Mouse (Mus musculus) Patski (cell line): ENCODE measurements around the gene Fgd2. TPM values are rescaled to one million over a fixed set of nuclear protein-coding genes. Genes with fewer than 3 reads are reported as not detected.

Experiments
- ATAC-seq: fragments of 100-300 bp; one replicate; pipeline ENCODE4 v1.8.0; 2021
- CTCF ChIA-PET: fragments of 350-600 bp; sonication (Branson Sonifier 250); formaldehyde crosslinking; loops from one replicate; lab custom pipeline; 2022; ENCODE audit warnings: inconsistent platforms; lab: Charles Lee
- POLR2A ChIA-PET: fragments of 350-600 bp; sonication (Branson Sonifier 250); formaldehyde crosslinking; loops from one replicate; lab custom pipeline; 2022; ENCODE audit warnings: antibody characterized with exemption, inconsistent platforms; lab: Charles Lee
- DNase-seq: peaks from one replicate; pipeline ENCODE4 v3.0.0-alpha.2; 2011; ENCODE audit warnings: low read depth, low spot score
- H3K27me3 ChIP-seq: fragments of 371-371 bp; one replicate; pipeline ENCODE4 v1.5.1; 2021
- CTCF ChIP-seq: fragments of 100-300 bp; IDR thresholded peaks from one replicate; pipeline ENCODE4 v1.5.1; 2021
- in situ Hi-C: fragments of 300-500 bp; cut with MboI; formaldehyde crosslinking; loops from 3 replicates; pipeline ENCODE4 v1.11.1; 2018; ENCODE audit warnings: low pct_unique_long_range_greater_than_20kb, mixed read lengths
- polyA plus RNA-seq: library from polyadenylated mRNA; unstranded; gene quantifications from one replicate; pipeline ENCODE4 v1.2.3, GENCODE M21; 2021

Gene Fgd2
- polyA plus RNA-seq, 1 experiment from 2014 or later = 0.46 TPM

DNA sequence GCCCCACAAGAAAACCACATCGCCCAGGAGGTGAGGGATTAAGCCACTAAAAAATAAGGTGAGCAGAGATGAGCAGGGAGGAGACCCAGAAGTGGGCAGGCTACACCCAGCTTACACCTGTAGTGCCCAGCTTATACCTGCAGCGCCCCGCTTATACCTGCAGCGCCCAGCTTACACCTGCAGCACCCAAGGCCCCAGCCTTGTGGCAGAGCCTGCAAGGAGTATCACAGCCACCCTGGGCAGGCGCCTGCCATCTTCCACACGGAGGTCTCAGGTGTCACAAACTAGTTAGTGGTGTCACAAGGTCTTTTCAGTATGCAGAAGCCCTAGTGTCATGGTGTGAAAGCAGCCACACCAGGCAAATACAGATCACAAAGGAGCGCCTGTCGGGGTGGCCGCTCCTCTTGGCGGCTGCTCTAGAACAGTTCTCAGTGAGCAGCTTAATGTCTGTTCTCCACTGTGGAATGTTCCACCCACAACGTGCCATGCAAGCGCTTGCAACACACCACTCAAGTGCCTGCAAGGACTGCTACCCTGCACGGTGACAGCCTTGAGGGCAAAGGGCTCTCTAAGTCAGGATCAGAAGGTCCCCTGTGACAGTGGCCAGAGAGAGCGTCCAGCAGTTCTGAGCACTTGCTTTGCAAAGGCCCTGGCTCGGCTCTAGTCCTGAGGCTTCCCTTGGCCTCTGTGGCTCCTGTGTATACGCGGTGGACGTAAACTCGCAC lies 24.3 kb upstream of the Fgd2 start:
- DNase-seq (no peak), ATAC-seq (no peak)
- ChIA-PET POLR2A (no interaction called here), CTCF (interaction anchor here (1.2 to 4.5 kb wide), 2 partner anchors 12 to 35 kb away, joined by 3 to 14 read pairs; partner anchors contain the start of gene Mtch1)
- in situ Hi-C loops = no loop called here
- no peaks in the 10 kb centered on the region for H3K27me3 ChIP-seq
- no peak for TF ChIP-seq CTCF

DNA sequence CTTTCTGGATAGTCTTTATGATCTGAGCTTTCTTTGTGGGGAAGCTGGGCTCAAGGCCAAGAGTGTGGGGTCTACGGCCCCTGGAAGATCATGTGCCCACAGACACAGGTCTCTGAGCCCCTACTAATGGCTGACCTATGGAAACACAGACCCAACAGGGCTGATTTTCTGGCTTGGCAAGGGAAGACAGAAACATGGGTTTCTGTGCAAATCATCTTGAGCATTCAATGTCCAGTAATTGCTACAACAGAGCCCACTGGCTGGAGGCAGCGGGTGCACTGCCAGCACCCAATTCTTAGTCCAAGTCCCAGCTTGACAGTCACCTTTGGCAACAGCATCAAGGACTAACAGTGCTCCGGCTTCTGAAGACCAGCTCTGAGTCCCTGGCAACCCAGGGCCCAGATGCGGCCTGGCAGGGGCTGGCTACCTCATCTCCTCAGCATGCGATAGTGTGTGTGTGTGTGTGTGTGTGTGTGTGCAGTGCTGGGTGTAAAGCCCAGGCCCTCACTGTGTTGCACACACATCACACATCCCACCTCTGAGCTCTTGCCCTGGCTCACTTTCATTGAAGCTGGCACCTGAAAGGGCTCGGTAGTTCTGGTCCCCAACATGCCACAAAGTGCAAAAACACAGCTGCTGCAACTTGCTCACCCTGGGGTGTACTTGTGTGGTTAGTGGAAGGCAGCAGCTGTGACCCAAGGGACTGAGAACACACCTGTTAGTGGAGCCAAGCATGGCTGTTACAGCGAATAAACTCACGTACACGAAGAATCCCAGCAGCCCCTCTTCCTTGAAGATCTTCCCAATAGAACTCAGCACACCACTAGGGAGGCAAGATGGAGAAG lies 22.5 kb upstream of the Fgd2 start:
- ChIA-PET POLR2A (no interaction called here), CTCF (interaction anchor here (0.7 to 4.5 kb wide), 5 partner anchors 10 to 35 kb away, joined by 3 to 14 read pairs (median 3); partner anchors contain the start of gene Mtch1)
- no peaks in the 10 kb centered on the region for H3K27me3 ChIP-seq
- no peak for TF ChIP-seq CTCF
- in situ Hi-C loops = no loop called here
- ATAC-seq (no peak), DNase-seq (no peak)

DNA sequence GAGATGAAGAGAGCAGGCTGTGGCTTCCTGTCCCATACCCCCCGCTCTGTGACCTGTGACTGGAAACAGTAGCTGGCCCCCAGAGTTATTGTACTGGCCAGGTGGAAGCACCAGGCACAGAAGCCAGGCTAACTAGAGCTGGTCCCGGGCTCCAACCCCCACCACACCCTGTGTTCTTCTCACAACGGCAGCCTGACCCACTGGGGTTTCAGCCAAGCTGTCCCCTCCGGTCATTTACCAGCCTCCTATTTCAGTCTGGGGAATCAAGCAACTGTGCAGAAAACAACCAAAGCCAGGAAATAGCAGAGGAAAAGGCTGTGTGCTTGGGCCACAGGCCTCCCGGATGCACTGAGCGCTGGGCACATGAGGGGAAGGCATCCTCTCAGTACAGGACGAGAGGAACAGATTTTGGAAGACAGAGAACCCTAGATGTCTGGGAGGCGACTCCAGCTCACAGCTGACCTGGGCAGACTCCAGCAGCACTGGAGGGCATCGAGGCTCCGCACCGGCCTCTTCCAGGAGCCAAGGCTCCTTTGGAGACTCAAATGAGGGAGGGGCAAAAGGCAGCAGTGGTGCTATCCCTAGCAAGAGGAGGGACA lies 21.4 kb upstream of the Fgd2 start:
- DNase-seq (no peak), ATAC-seq (no peak)
- H3K27me3 ChIP-seq = no peaks in the 10 kb centered on the region
- CTCF ChIA-PET = interaction anchor here (1.1 to 4.5 kb wide), 4 partner anchors 9 to 36 kb away, joined by 3 to 14 read pairs (median 4); partner anchors contain the start of gene Mtch1
- in situ Hi-C loops = no loop called here
- POLR2A ChIA-PET = interaction anchor here (0.7 kb wide), 1 partner anchor 8 kb away, joined by 3 read pairs; the partner anchor contains the start of gene Mtch1
- TF ChIP-seq CTCF = no peak

DNA sequence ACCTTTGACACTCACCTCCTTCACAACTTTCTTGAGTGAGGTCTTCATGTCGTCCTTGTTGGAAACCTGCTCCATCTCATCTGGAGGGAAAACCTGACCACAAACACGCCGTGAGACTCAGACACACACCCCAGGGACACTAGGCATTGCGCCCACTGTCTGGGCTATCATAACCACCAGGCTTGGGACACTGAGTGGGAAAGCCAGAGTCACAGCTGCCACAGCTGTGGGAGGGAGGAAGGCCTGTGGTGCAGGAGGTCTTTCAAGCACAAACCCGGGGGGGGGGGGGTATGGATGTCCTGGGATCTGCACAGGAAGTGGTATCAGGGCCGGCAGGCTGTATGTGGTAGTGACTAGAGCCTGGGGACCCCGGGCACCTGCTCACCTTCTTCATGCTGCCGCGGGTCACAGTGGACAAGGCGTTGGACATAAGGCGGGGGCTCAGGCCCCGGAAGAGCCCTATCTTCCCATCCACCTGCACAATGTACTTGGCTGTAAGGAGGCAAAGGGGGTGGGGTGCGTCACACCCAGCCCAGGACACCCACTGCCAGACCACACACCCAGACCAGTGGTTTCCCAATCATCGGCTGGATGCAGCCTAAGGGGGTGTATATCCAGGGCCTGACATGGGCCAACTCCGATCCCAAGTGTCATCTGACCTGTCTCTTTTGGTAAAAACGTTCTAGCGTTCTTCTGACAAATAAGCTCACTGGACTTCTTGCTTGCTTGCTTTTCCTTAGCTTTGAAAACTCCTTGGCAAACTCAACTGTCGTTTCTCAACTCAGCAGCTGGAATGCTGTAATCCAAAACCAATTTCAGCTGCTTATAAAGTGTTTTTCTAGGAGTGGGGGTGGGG lies 20.1 kb upstream of the Fgd2 start:
- no peak for TF ChIP-seq CTCF
- ATAC-seq = no peak
- ChIA-PET CTCF (interaction anchor here (2.6 to 4.5 kb wide), 2 partner anchors 31 to 73 kb away, joined by 7 to 14 read pairs; partner anchors contain the start of gene BC004004), POLR2A (no interaction called here)
- no peak for DNase-seq
- no peaks in the 10 kb centered on the region for H3K27me3 ChIP-seq
- in situ Hi-C loops = no loop called here

DNA sequence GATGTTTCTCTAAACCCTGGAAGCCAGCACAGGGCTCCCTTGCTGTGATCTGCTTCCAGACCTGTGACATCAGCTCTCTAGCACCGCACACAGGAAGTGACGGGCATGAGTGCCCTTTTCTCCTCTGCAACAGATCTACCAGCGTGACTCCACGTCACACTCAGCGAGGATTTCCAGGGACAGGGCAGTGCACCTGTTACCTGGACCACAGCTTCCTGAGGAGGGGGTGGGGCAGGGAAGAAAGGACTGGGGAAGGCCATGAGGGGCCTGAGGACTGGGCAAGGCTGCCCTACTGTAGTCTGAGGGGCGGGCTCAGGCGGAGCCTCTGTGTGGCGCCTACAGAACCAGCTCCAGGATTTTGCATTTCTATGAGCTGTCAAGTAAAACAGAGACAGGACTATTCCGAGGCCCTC lies 19.1 kb upstream of the Fgd2 start:
- CTCF ChIA-PET = interaction anchor here (1.9 to 2.6 kb wide), 2 partner anchors 29 to 74 kb away, joined by 6 to 7 read pairs; partner anchors contain the start of gene BC004004
- DNase-seq (no peak), ATAC-seq (peak; percentile 24)
- in situ Hi-C loops = no loop called here
- POLR2A ChIA-PET = no interaction called here
- H3K27me3 ChIP-seq = no peaks in the 10 kb centered on the region
- TF ChIP-seq CTCF = no peak

DNA sequence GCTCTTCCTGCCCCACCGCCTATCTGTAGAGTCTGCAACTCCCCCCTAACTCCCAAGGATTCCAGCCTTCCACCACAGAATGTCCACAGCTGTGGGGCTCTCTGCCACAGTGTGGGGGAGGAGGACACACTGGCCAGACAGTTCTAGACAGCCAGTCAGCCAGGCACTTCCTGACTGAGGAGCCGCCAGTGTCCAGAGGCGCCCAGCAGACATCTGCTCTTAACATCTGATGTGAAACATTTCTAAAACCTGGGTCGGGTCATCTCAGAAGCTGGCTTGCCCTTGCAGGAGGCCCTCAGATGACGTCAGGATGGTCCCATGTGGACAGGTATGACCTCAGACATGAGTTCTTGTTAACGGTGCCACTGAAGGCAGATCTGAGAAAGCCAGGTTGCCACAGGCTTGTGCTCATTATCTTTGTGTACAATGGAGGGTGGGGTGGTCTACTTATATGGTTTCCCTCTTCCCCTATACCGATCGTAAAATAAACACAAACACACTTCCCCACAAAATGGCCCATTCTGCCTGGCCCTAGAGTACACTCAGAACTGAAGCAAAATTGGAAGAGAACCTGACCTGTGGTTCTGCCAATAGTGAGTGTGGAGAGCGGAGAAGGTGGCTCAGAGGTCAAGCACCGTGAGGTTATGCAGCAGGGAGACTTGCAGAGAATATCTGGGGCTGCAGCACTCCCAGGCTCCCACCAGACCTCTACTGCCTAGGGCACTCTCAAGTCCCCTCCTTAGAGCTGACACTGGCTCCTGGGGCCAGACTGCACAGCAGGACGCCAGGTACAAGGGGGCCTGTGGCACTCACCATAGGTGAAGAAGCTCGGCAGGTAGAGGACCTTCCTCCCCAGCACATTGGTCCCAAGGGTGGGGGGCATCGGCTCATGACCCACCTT lies 18.5 kb upstream of the Fgd2 start:
- POLR2A ChIA-PET = no interaction called here
- in situ Hi-C loops = no loop called here
- DNase-seq (no peak), ATAC-seq (no peak)
- no peaks in the 10 kb centered on the region for H3K27me3 ChIP-seq
- no peak for TF ChIP-seq CTCF
- CTCF ChIA-PET = interaction anchor here (1.9 to 2.6 kb wide), 2 partner anchors 29 to 74 kb away, joined by 6 to 7 read pairs; partner anchors contain the start of gene BC004004

DNA sequence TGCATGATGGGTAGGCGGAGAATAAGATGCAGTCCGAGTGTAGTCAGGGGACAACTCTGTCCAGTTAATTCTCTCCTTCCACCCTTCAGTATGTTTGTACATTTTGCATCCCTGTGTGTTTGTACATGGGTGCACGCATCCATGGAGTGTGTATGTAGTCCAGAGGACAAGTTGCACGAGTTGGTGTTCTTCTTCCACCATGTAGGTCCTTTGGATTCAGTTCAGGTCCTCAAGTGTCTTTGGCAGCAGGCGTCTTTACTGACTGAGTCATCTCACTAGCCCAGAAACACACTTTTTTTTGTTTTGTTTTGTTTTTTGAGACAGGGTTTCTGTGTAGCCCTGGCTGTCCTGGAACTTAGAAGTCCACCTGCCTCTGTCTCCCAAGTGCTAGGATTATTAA lies 17.5 kb upstream of the Fgd2 start:
- no peak for TF ChIP-seq CTCF
- H3K27me3 ChIP-seq = no peaks in the 10 kb centered on the region
- in situ Hi-C loops = no loop called here
- CTCF ChIA-PET = interaction anchor here (1.9 to 2.6 kb wide), 2 partner anchors 28 to 75 kb away, joined by 6 to 7 read pairs; partner anchors contain the start of gene BC004004
- POLR2A ChIA-PET = no interaction called here
- no peak for DNase-seq
- ATAC-seq = no peak

DNA sequence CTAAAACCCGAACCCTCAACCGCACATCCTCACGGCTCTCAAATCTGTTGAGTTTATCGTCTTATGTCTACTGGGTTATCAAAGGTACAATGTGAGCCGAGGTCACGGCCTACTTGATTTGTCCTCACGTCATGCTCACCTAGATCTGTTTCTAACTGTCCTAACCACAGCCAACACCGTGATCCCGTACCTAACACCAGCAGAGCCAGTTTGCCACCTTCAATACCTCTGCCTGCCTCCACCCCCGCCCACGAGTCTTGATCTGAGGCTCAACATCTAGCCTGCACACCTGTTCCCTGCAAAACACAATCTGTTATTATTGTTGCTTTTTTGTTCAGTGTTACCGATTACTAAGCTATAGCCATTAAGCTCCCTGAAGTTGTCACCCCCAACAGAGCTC lies 15.4 kb upstream of the Fgd2 start:
- no peak for ATAC-seq
- in situ Hi-C loops = no loop called here

More for the DNA sequence above, 15.4 kb upstream of the Fgd2 start:
- ChIA-PET CTCF (no interaction called here), POLR2A (no interaction called here)
- DNase-seq = no peak
- no peak for TF ChIP-seq CTCF
- H3K27me3 ChIP-seq = no peaks in the 10 kb centered on the region
